Mouse (Mus musculus) midbrain, embryonic 10.5 days (tissue): Measurements from ENCODE around the gene Ankrd36. TPM values are rescaled to one million over a fixed set of nuclear protein-coding genes. Genes with fewer than 3 reads are reported as not detected.

Source experiments
- DNase-seq: peaks from one replicate; pipeline ENCODE4 v3.0.0-alpha.2; 2017; ENCODE audit warnings: low spot score
- H3K27ac ChIP-seq: fragments of 300-500 bp; sonication (generic); replicated peaks from 2 replicates; pipeline ENCODE4 v1.5.1; 2016; ENCODE audit warnings: mild to moderate bottlenecking
- H3K27me3 ChIP-seq: fragments of 300-500 bp; sonication (generic); 2 replicates; pipeline ENCODE4 v1.6.1; 2016; ENCODE audit warnings: low read depth, mild to moderate bottlenecking; ENCODE audit not compliant: poor library complexity, severe bottlenecking
- H3K36me3 ChIP-seq: fragments of 300-500 bp; sonication (generic); 2 replicates; pipeline ENCODE4 v1.6.1; 2016; ENCODE audit warnings: mild to moderate bottlenecking, moderate library complexity
- H3K4me1 ChIP-seq: fragments of 300-500 bp; sonication (generic); 2 replicates; pipeline ENCODE4 v1.6.1; 2016
- H3K4me3 ChIP-seq: fragments of 300-500 bp; sonication (generic); 2 replicates; pipeline ENCODE4 v1.5.1; 2016; ENCODE audit warnings: mild to moderate bottlenecking, moderate library complexity
- H3K9me3 ChIP-seq: fragments of 300-500 bp; sonication (generic); replicated peaks from 2 replicates; pipeline ENCODE4 v1.6.1; 2016; ENCODE audit warnings: mild to moderate bottlenecking
- WGBS: fragments of 180-500 bp; shearing (Covaris S2); methylation state at CpG from one replicate; pipeline ENCODE4 v1.1.7; 2016; 5-methylcytosine and 5-hydroxymethylcytosine counted together
- polyA plus RNA-seq: library from polyadenylated mRNA; unstranded; fragments of >200 nt; fragmentation: Nextera tagmentation; extraction: Ambion mirVana; gene quantifications from 2 replicates; pipeline ENCODE4 v1.2.1, GENCODE M21; 2016

The Ankrd36 gene
- polyA plus RNA-seq, 1 experiment from 2014 or later, result 0.11 TPM

DNA sequence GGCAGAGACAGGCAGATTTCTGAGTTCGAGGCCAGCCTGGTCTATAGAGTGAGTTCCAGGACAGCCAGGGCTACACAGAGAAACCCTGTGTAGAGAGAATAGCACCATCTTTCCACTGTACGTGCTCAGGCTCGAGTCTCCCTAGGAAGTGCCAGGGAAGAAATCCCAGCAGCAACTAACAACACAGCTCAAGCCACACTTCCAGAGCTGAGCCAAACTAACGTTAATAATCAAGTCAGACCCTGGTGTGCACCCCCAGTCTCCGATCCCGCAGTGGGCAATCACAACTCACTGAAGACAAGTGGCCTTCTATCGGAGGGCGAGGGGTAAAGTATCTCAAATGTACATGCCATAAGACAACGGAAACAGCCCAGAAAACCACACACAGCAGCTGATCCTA is 160.1 kb downstream of the Ankrd36 start:
- H3K4me1 ChIP-seq, result peaks cover 5% of the 10 kb centered on the region
- no peak for DNase-seq
- 95% methylated on average over 9 of the region's 9 CpGs for WGBS

GRCm38 (mm10) chr11:5732401-5732800 is 162.9 kb downstream of the Ankrd36 start:
- WGBS, result 78% methylated on average over 5 of the region's 5 CpGs
- no peak for DNase-seq
- no peaks in the 10 kb centered on the region for H3K9me3 ChIP-seq
- H3K27me3 ChIP-seq, result no peaks in the 10 kb centered on the region
- no peak overlapping the region for H3K4me3 ChIP-seq
- H3K27ac ChIP-seq, result no peak overlapping the region
- H3K36me3 ChIP-seq, result no peaks in the 10 kb centered on the region
- H3K4me1 ChIP-seq, result peaks cover 5% of the 10 kb centered on the region

More for the DNA sequence above, 160.1 kb downstream of the Ankrd36 start:
- no peaks in the 10 kb centered on the region for H3K27me3 ChIP-seq
- H3K9me3 ChIP-seq, result no peaks in the 10 kb centered on the region
- H3K36me3 ChIP-seq, result no peaks in the 10 kb centered on the region
- no peak overlapping the region for H3K27ac ChIP-seq
- H3K4me3 ChIP-seq, result no peak overlapping the region

DNA sequence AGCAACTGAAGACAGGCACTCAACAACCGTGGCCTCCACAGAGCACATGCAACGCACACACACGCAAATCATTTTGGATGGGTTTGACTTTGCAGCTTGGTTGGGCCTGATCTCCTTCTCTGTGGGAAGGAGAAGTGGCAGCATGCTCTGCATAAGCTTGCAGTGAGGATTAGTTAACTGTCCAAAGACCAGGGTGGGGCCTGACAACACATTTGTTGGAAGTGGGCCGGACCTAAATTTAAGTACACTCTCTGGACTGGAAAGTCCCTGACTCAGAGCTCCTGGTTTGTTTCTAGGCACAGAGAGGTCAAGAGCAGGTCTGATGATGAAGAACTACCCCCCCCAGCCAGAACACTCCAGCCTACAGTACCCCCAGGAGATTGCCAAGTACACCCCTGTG is 164.8 kb downstream of the Ankrd36 start:
- H3K27me3 ChIP-seq, result no peaks in the 10 kb centered on the region
- H3K36me3 ChIP-seq, result no peaks in the 10 kb centered on the region
- H3K4me3 ChIP-seq, result no peak overlapping the region
- H3K4me1 ChIP-seq, result peaks cover 5% of the 10 kb centered on the region
- 97% methylated on average over 4 of the region's 4 CpGs for WGBS
- no peaks in the 10 kb centered on the region for H3K9me3 ChIP-seq
- DNase-seq, result no peak
- no peak overlapping the region for H3K27ac ChIP-seq

GRCm38 (mm10) chr11:5737137-5737536 is 167.7 kb downstream of the Ankrd36 start:
- DNase-seq, result no peak
- no peaks in the 10 kb centered on the region for H3K36me3 ChIP-seq
- H3K9me3 ChIP-seq, result no peaks in the 10 kb centered on the region
- peaks cover 17% of the 10 kb centered on the region for H3K4me1 ChIP-seq
- H3K27ac ChIP-seq, result no peak overlapping the region
- 89% methylated on average over 5 of the region's 5 CpGs for WGBS
- H3K4me3 ChIP-seq, result no peak overlapping the region
- no peaks in the 10 kb centered on the region for H3K27me3 ChIP-seq

Other genes with a start within 250 kb of the Ankrd36 start
- gene Znrf3, start 124.8 kb upstream of the Ankrd36 start, polyA plus RNA-seq, result 12.2 and 12.8 TPM in 2 replicates
- 106 and 131 TPM in 2 replicates for gene Xbp1, start 49.0 kb upstream of the Ankrd36 start, polyA plus RNA-seq
- 21.3 and 22.6 TPM in 2 replicates for gene Ccdc117, start 27.5 kb upstream of the Ankrd36 start, polyA plus RNA-seq
- gene Mrps24, start 146.0 kb downstream of the Ankrd36 start, polyA plus RNA-seq, result 155 and 159 TPM in 2 replicates
- gene Urgcp, start 192.7 kb downstream of the Ankrd36 start, polyA plus RNA-seq, result 18.3 and 22.8 TPM in 2 replicates
- 142 and 159 TPM in 2 replicates for gene Dbnl, start 218.8 kb downstream of the Ankrd36 start, polyA plus RNA-seq
- 2.5 and 5.5 TPM in 2 replicates for gene Pgam2, start 234.0 kb downstream of the Ankrd36 start, polyA plus RNA-seq